Mouse (Mus musculus) forebrain, postnatal 0 days (tissue): ENCODE measurements around the gene Ttc39b. TPM values are rescaled to one million over a fixed set of nuclear protein-coding genes. Genes with fewer than 3 reads are reported as not detected.
A peak's percentile ranks its signal among the peaks of the same experiment; 100 is the strongest.

Source experiments
- ATAC-seq: fragments of 200-750 bp; cut with Nextera tagmentation; 2 replicates; pipeline ENCODE4 v1.8.0; 2017; ENCODE audit warnings: mild to moderate bottlenecking, moderate library complexity
- DNase-seq: peaks from one replicate; pipeline ENCODE4 v3.0.0-alpha.2; 2015
- H3K27ac ChIP-seq: fragments of 300-500 bp; sonication (generic); 2 replicates; pipeline ENCODE4 v1.5.1; 2014; ENCODE audit warnings: low read depth, mild to moderate bottlenecking, antibody characterized with exemption, low read length, moderate library complexity, mixed read lengths
- H3K27me3 ChIP-seq: fragments of 300-500 bp; sonication (generic); 2 replicates; pipeline ENCODE4 v1.6.1; 2014; ENCODE audit warnings: mild to moderate bottlenecking, low read length, mixed read lengths; ENCODE audit not compliant: insufficient read depth
- H3K36me3 ChIP-seq: fragments of 300-500 bp; sonication (generic); 2 replicates; pipeline ENCODE4 v1.6.1; 2014; ENCODE audit warnings: mild to moderate bottlenecking, moderate library complexity; ENCODE audit not compliant: insufficient read depth
- H3K4me1 ChIP-seq: fragments of 300-500 bp; sonication (generic); 2 replicates; pipeline ENCODE4 v1.6.1; 2014; ENCODE audit warnings: antibody characterized with exemption; ENCODE audit not compliant: insufficient read depth
- H3K4me2 ChIP-seq: fragments of 300-500 bp; sonication (generic); 2 replicates; pipeline ENCODE4 v1.6.1; 2014; ENCODE audit warnings: low read depth, mild to moderate bottlenecking, moderate library complexity
- H3K4me3 ChIP-seq: fragments of 300-500 bp; sonication (generic); 2 replicates; pipeline ENCODE4 v1.5.1; 2014; ENCODE audit warnings: low read depth, low read length, mixed read lengths
- H3K9ac ChIP-seq: fragments of 300-500 bp; sonication (generic); 2 replicates; pipeline ENCODE4 v1.6.1; 2014; ENCODE audit warnings: mild to moderate bottlenecking
- H3K9me3 ChIP-seq: fragments of 300-500 bp; sonication (generic); 2 replicates; pipeline ENCODE4 v1.6.1; 2016; ENCODE audit warnings: low read length
- CTCF ChIP-seq: sonication (generic); IDR thresholded peaks from 2 replicates; pipeline ENCODE4 v1.5.1; 2016; ENCODE audit warnings: antibody characterized with exemption, control low read depth, low read depth
- WGBS: fragments of 180-500 bp; shearing (Covaris S2); extraction: QIAGEN DNeasy Blood & Tissue Kit; methylation state at CpG from one replicate; pipeline ENCODE4 v1.1.7; 2014; 5-methylcytosine and 5-hydroxymethylcytosine counted together
- polyA plus RNA-seq: library from polyadenylated mRNA; unstranded; fragments of >200 nt; fragmentation: Nextera tagmentation; extraction: Ambion mirVana; gene quantifications from 2 replicates; pipeline ENCODE4 v1.2.1, GENCODE M21; 2015
- total RNA-seq: library from RNA; depleted of rRNA; stranded (reverse); fragments of >200 nt; gene quantifications from 2 replicates; pipeline ENCODE4 v1.2.3, GENCODE M21; 2014

Gene Ttc39b
- total and polyA plus RNA-seq, 2 experiments from 2014 or later = 4.6 to 20.3 TPM

DNA sequence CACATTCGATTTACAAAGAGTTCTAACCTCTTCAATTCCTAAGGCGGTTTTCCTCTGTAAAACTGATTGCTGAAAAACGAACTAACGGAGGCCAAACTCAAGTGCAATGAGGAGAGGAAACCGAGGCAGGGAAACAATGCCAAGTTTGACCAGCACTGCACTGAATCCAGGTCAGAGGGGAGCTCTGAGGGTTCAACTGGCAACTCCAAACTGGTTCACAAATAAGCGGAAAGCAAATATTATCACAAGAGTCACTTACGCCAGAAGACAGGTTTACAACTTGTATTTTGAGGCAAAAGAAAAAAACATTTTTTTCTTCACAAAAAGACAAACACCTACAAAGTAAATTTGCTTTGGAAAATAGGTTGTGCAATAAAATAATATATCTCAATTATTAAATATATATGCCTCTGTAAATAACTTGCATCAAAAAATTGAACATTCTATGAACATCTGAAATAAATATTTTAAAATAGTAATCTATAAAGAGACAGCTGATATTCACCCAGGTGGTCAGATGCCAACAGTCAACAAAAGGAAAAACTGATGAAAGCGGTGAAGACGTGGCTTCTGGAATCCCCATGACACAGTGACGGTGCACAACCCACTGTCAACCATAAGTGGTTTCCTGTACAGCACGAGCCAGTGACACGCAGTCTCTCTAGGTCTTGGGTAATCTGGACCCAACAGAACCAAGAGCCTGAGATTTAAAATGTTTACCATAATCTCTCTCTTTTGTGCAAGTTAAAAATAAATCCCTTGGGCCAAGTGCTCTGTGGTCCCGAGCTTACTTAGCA, 103.1 kb downstream of the Ttc39b start:
- TF ChIP-seq CTCF = no peak
- Histone ChIP-seq H3K9me3 (no peaks in the 10 kb centered on the region), H3K36me3 (no peaks in the 10 kb centered on the region), H3K9ac (no peak overlapping the region), H3K4me2 (no peak overlapping the region), H3K4me3 (no peak overlapping the region), H3K27me3 (no peaks in the 10 kb centered on the region), H3K27ac (no peak overlapping the region), H3K4me1 (no peaks in the 10 kb centered on the region)
- DNase-seq (no peak), ATAC-seq (no peak)
- 82% methylated on average over 13 of the region's 13 CpGs for WGBS

DNA sequence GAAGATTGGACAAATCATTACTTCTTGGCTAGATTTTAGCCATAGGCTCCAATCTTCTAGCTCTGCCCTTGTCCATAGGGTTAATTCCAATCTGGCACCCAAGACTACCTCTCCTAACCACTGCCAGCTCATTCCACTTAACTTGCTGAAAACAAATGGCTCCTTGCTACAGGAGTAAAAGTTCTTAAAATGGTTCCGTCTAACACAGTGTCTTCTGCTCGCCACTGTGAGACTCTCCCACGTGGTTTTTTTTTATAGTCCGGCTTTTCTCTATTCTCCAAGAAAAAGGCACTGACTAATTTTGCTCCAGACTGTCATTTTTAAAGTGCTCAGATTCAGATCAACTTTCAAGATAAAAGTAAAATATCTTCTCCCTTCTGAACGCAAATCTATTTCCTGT, 104.8 kb downstream of the Ttc39b start:
- Histone ChIP-seq H3K27me3 (no peaks in the 10 kb centered on the region), H3K4me3 (no peak overlapping the region), H3K27ac (no peak overlapping the region), H3K4me2 (no peak overlapping the region), H3K4me1 (no peaks in the 10 kb centered on the region), H3K9ac (no peak overlapping the region), H3K36me3 (no peaks in the 10 kb centered on the region), H3K9me3 (no peaks in the 10 kb centered on the region)
- WGBS = 62% methylated on average over 5 of the region's 5 CpGs
- DNase-seq (no peak), ATAC-seq (no peak)
- no peak for TF ChIP-seq CTCF

DNA sequence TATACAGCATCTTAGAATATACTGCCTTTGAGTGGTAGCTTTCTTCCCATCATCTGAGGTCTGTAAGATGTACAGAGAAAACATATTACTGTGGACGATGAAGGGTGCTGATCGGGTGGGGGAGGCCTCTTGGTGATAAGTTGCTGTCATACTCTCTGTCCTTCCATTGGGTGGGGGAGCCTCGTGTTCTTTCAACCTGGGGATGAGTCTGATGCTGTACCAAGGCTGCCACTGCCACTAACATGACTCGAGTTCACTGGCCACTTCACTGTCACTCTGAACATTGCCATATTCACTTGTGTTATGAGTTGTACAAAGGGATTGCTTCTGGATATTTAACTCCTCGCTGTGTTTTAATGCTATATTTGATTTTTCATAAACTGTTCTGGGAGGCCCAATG, 106.9 kb downstream of the Ttc39b start:
- H3K9ac ChIP-seq = no peak overlapping the region
- ATAC-seq = no peak
- H3K4me1 ChIP-seq = no peaks in the 10 kb centered on the region
- H3K36me3 ChIP-seq = no peaks in the 10 kb centered on the region
- H3K4me2 ChIP-seq = no peak overlapping the region
- H3K4me3 ChIP-seq = no peak overlapping the region
- H3K9me3 ChIP-seq = no peaks in the 10 kb centered on the region
- no peak overlapping the region for H3K27ac ChIP-seq
- 86% methylated on average over 5 of the region's 5 CpGs for WGBS
- no peak for TF ChIP-seq CTCF
- H3K27me3 ChIP-seq = no peaks in the 10 kb centered on the region
- no peak for DNase-seq

DNA sequence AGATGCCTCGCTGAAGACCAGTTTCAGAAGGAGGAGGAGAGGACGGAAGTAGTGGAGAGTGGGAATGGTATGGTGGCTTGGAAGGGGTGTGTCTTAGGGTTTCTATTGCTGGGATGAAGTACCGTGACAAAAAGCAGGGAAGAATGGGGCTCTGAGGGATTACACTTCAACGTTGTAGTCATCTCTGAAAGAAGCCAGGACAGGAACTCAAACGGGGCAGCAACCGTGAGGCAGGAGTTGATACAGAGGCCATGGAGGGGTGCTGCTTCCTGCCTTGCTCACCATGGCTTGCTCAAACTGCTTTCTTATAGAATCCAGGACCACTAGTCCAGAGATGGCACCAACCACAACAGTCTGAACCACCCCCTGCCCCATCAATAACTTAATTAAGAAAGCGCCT, 107.7 kb downstream of the Ttc39b start:
- ATAC-seq = no peak
- Histone ChIP-seq H3K27me3 (no peaks in the 10 kb centered on the region), H3K27ac (no peak overlapping the region), H3K4me3 (no peak overlapping the region), H3K9me3 (no peaks in the 10 kb centered on the region), H3K36me3 (no peaks in the 10 kb centered on the region), H3K4me1 (no peaks in the 10 kb centered on the region), H3K9ac (no peak overlapping the region), H3K4me2 (no peak overlapping the region)
- no peak for DNase-seq
- WGBS = 74% methylated on average over 7 of the region's 7 CpGs
- no peak for TF ChIP-seq CTCF

DNA sequence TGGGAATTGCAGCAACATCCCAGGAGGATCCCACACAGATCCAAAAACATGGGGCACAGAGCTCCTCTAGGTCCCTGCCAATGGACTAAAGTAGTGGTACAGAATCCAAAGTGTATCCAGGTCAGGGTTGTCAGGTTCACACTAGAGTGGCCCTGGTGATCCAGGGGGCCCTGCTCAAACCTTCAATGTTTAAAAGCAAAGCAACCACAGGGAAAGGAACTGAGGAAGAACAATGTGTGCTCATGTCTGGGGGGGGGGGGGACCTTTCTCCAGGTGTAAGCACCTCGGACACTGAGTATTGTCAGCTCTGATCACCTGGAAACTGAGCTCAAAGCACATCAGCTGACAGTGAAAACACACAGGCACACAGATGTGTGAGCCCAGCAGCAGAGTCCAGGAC, 108.3 kb downstream of the Ttc39b start:
- WGBS = 57% methylated on average over 1 of the region's 1 CpGs
- TF ChIP-seq CTCF = no peak
- ATAC-seq (no peak), DNase-seq (no peak)
- Histone ChIP-seq H3K4me2 (no peak overlapping the region), H3K27me3 (no peaks in the 10 kb centered on the region), H3K4me3 (no peak overlapping the region), H3K9me3 (no peaks in the 10 kb centered on the region), H3K9ac (no peak overlapping the region), H3K4me1 (no peaks in the 10 kb centered on the region), H3K27ac (no peak overlapping the region), H3K36me3 (no peaks in the 10 kb centered on the region)

DNA sequence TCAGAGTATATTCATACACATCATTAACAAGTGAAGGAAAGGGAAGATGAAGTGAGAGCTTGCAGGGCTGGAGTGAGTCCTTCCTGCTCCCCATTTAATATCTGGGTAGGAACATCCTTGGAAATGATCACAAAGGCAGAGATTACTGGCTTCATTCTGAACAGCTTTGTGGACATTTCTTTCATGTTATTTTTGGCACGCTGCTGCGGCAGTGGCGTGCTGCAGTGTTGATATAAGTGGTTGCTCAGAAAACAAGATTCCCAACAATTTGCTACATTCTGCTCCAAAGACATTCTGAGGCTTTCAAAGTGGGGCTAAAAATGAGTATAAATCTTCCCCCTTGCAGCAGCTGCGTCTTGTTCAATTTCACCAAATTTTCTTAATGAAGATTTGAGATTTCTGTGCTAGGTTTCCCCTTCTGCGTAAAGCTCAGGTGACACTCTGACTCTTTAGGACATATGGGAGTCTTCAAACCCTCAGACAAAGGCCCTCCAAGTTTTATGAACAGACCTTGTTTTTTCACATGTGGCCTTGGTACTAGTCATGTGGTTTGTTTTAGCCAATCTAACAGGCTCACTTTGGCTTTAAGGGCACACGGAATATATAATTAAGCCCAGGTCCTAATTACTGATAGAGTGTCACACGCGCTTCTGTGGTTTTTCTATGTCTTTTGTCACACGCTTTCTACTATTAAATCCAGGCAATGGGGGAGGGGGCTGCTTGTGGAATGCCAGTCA, 109.1 kb downstream of the Ttc39b start:
- Histone ChIP-seq H3K36me3 (no peaks in the 10 kb centered on the region), H3K4me2 (no peak overlapping the region), H3K27ac (peak overlapping the region; percentile 9; the same call in 1 of the 2 replicates), H3K4me1 (no peaks in the 10 kb centered on the region), H3K9ac (no peak overlapping the region), H3K9me3 (no peaks in the 10 kb centered on the region), H3K27me3 (no peaks in the 10 kb centered on the region), H3K4me3 (no peak overlapping the region)
- 25% methylated on average over 9 of the region's 9 CpGs for WGBS
- DNase-seq (peak; percentile 65), ATAC-seq (peak; percentile 63)
- no peak for TF ChIP-seq CTCF

DNA sequence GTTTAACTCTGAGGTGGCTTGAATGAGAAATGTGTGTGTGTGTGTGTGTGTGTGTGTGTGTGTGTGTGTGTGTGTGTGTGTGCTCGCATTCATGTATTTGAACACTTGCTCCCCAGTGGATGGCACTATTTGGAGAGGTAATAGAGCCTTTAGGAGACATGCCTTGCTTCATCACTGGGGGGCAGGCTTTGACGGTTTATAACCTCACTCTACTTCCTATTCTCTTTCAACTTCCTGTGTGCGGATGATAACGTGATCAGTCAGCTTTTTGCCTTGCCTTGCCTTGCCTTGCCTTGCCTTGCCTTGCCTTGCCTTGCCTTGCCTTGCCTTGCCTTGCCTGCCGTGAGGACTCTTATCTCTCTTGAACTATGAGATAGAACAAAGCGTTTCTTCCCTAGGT, 110.3 kb downstream of the Ttc39b start:
- no peak for ATAC-seq
- no peak for TF ChIP-seq CTCF
- H3K9me3 ChIP-seq = no peaks in the 10 kb centered on the region
- H3K4me1 ChIP-seq = no peaks in the 10 kb centered on the region
- H3K36me3 ChIP-seq = no peaks in the 10 kb centered on the region
- no peak overlapping the region for H3K4me2 ChIP-seq
- no peaks in the 10 kb centered on the region for H3K27me3 ChIP-seq
- H3K27ac ChIP-seq = no peak overlapping the region
- no peak for DNase-seq
- no peak overlapping the region for H3K4me3 ChIP-seq
- WGBS = 91% methylated on average over 6 of the region's 6 CpGs
- no peak overlapping the region for H3K9ac ChIP-seq
